Mouse (Mus musculus) E14TG2a.4 (cell line): ENCODE measurements around the gene Ext2.

Experiments
- CTCF ChIP-seq: conservative IDR thresholded peaks from 2 replicates; pipeline ENCODE4 v1.5.1; 2014; ENCODE audit warnings: low read length
- NANOG ChIP-seq: IDR thresholded peaks from 2 replicates; pipeline ENCODE4 v1.6.1; 2014; ENCODE audit warnings: borderline replicate concordance, low read length, mixed read lengths
- POU5F1 ChIP-seq: IDR thresholded peaks from 2 replicates; pipeline ENCODE4 v1.6.1; 2014; ENCODE audit warnings: low read length, borderline replicate concordance

DNA sequence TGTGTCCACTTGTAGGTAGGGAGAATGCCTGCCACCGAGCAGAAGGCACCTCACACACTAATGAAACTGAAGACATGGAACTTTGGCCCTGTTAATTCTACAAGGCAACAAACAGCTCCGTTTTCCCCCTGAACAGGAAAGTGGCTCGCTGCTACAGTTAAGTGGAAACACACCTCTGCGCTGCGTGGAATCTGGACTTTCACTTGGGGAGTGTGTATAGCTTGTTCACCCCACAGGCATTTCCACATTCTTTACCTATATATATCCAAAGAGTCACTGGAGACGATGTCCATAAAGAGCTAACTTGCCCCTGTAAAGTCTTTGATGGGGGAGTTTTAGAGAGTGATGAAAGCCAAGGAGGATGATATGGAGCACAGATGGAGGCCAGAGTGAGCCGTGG lies 89.7 kb downstream of the Ext2 start:
- no peak for TF ChIP-seq CTCF
- no peak for TF ChIP-seq POU5F1
- TF ChIP-seq NANOG, result no peak
